Mouse (Mus musculus) midbrain, embryonic 11.5 days (tissue): Measurements from ENCODE around the gene Suv39h2. TPM values are rescaled to one million over a fixed set of nuclear protein-coding genes. Genes with fewer than 3 reads are reported as not detected.

Experiments used
- ATAC-seq: fragments of 200-750 bp; cut with Nextera tagmentation; 2 replicates; pipeline ENCODE4 v1.8.0; 2017; ENCODE audit warnings: moderate TSS enrichment, moderate library complexity; ENCODE audit not compliant: low FRiP score
- DNase-seq: peaks from one replicate; pipeline ENCODE4 v3.0.0; 2015; ENCODE audit warnings: low spot score; ENCODE audit errors: missing footprints
- H3K27ac ChIP-seq: fragments of 300-500 bp; sonication (generic); 2 replicates; pipeline ENCODE4 v1.5.1; 2014; ENCODE audit warnings: low read depth, low read length
- H3K27me3 ChIP-seq: fragments of 300-500 bp; sonication (generic); 2 replicates; pipeline ENCODE4 v1.6.1; 2014; ENCODE audit warnings: mild to moderate bottlenecking, low read length, moderate library complexity, mixed read lengths; ENCODE audit not compliant: control insufficient read depth, insufficient read depth
- H3K36me3 ChIP-seq: fragments of 300-500 bp; sonication (generic); 2 replicates; pipeline ENCODE4 v1.6.1; 2014; ENCODE audit warnings: mild to moderate bottlenecking, low read length, moderate library complexity, mixed read lengths; ENCODE audit not compliant: control insufficient read depth, insufficient read depth
- H3K4me1 ChIP-seq: fragments of 300-500 bp; sonication (generic); 2 replicates; pipeline ENCODE4 v1.6.1; 2014; ENCODE audit warnings: low read length; ENCODE audit not compliant: control insufficient read depth, insufficient read depth
- H3K4me2 ChIP-seq: fragments of 300-500 bp; sonication (generic); 2 replicates; pipeline ENCODE4 v1.6.1; 2014; ENCODE audit warnings: mild to moderate bottlenecking, moderate library complexity
- H3K4me3 ChIP-seq: fragments of 300-500 bp; sonication (generic); 2 replicates; pipeline ENCODE4 v1.5.1; 2014; ENCODE audit warnings: low read depth, low read length
- H3K9ac ChIP-seq: fragments of 300-500 bp; sonication (generic); 2 replicates; pipeline ENCODE4 v1.6.1; 2014; ENCODE audit warnings: low read length
- H3K9me3 ChIP-seq: fragments of 300-500 bp; sonication (generic); 2 replicates; pipeline ENCODE4 v1.6.1; 2016; ENCODE audit warnings: low read length; ENCODE audit not compliant: control insufficient read depth
- WGBS: fragments of 180-500 bp; shearing (Covaris S2); extraction: QIAGEN DNeasy Blood & Tissue Kit; methylation state at CpG from one replicate; pipeline ENCODE4 v1.1.7; 2014; 5-methylcytosine and 5-hydroxymethylcytosine counted together
- polyA plus RNA-seq: library from polyadenylated mRNA; unstranded; fragments of >200 nt; fragmentation: Nextera tagmentation; extraction: Ambion mirVana; gene quantifications from 2 replicates; pipeline ENCODE4 v1.2.1, GENCODE M21; 2014

Suv39h2 gene
- 47.4 and 52.2 TPM in 2 replicates for polyA plus RNA-seq

GRCm38 (mm10) chr2:3474861-3475283, at the start of gene Suv39h2:
Gene Suv39h2 (minus strand): TSS chr2:3475031.
- Histone ChIP-seq H3K36me3 (peaks cover 4% of the 10 kb centered on the region; the same call in 1 of the 2 replicates), H3K9me3 (no peaks in the 10 kb centered on the region), H3K9ac (peak within 1 kb of the TSS; percentile 93), H3K4me1 (peaks cover 8% of the 10 kb centered on the region), H3K4me3 (peak within 1 kb of the TSS; percentile 89), H3K27me3 (no peaks in the 10 kb centered on the region), H3K4me2 (peak within 1 kb of the TSS; percentile 54), H3K27ac (peak within 1 kb of the TSS; percentile 93)
- ATAC-seq (peak; percentile 97), DNase-seq (peak; percentile 100)
- under 1% methylated on average over 41 of the region's 42 CpGs for WGBS

GRCm38 (mm10) chr2:3522558-3522957, 47.7 kb upstream of the Suv39h2 start:
- no peak for ATAC-seq
- Histone ChIP-seq H3K4me2 (no peak overlapping the region), H3K36me3 (no peaks in the 10 kb centered on the region), H3K27me3 (no peaks in the 10 kb centered on the region), H3K27ac (no peak overlapping the region), H3K4me1 (no peaks in the 10 kb centered on the region), H3K9me3 (no peaks in the 10 kb centered on the region), H3K9ac (no peak overlapping the region), H3K4me3 (no peak overlapping the region)
- WGBS: 77% methylated on average over 4 of the region's 4 CpGs
- peak; percentile 41 for DNase-seq

GRCm38 (mm10) chr2:3512552-3513454, 38.0 kb upstream of the Suv39h2 start, which contains the start of the genes Gm45902, Hspa14 and Cdnf:
Gene Gm45902 (minus strand): TSS chr2:3512790.
Gene Hspa14 (minus strand): TSS chr2:3512814.
Gene Cdnf (plus strand): TSS chr2:3513030.
- peak within 1 kb of the TSS; percentile 41; the same call in 1 of the 2 replicates for H3K27ac ChIP-seq
- ATAC-seq (peak; percentile 100), DNase-seq (peak; percentile 99)
- H3K36me3 ChIP-seq: peaks cover 10% of the 10 kb centered on the region; the same call in 1 of the 2 replicates
- peaks cover 9% of the 10 kb centered on the region for H3K4me1 ChIP-seq
- H3K4me2 ChIP-seq: peak within 1 kb of the TSS; percentile 76
- under 1% methylated on average over 60 of the region's 60 CpGs for WGBS
- H3K4me3 ChIP-seq: peak within 1 kb of the TSS; percentile 50
- H3K27me3 ChIP-seq: no peaks in the 10 kb centered on the region
- H3K9me3 ChIP-seq: no peaks in the 10 kb centered on the region
- peak within 1 kb of the TSS; percentile 74 for H3K9ac ChIP-seq

GRCm38 (mm10) chr2:3512076-3512475, 37.2 kb upstream of the Suv39h2 start:
- Histone ChIP-seq H3K27me3 (no peaks in the 10 kb centered on the region), H3K9ac (peak overlapping the region; percentile 74), H3K9me3 (no peaks in the 10 kb centered on the region), H3K36me3 (peaks cover 10% of the 10 kb centered on the region; the same call in 1 of the 2 replicates), H3K4me1 (peaks cover 9% of the 10 kb centered on the region), H3K4me3 (peak overlapping the region; percentile 50), H3K4me2 (peak overlapping the region; percentile 76), H3K27ac (no peak overlapping the region; the same call in 1 of the 2 replicates)
- peak; percentile 93 for DNase-seq
- no peak; the same call in none of the 2 replicates for ATAC-seq
- WGBS: under 1% methylated on average over 15 of the region's 15 CpGs

GRCm38 (mm10) chr2:3500886-3501285, 26.1 kb upstream of the Suv39h2 start:
- Histone ChIP-seq H3K27me3 (no peaks in the 10 kb centered on the region), H3K27ac (no peak overlapping the region), H3K9me3 (no peaks in the 10 kb centered on the region), H3K4me3 (no peak overlapping the region), H3K36me3 (peaks cover 10% of the 10 kb centered on the region; the same call in 1 of the 2 replicates), H3K4me1 (no peaks in the 10 kb centered on the region), H3K9ac (no peak overlapping the region), H3K4me2 (no peak overlapping the region)
- 97% methylated on average over 5 of the region's 5 CpGs for WGBS
- ATAC-seq: no peak
- DNase-seq: no peak

GRCm38 (mm10) chr2:3499543-3499942, 24.7 kb upstream of the Suv39h2 start:
- Histone ChIP-seq H3K27me3 (no peaks in the 10 kb centered on the region), H3K4me2 (no peak overlapping the region), H3K4me1 (no peaks in the 10 kb centered on the region), H3K9ac (no peak overlapping the region), H3K36me3 (peaks cover 12% of the 10 kb centered on the region), H3K9me3 (no peaks in the 10 kb centered on the region), H3K27ac (no peak overlapping the region), H3K4me3 (no peak overlapping the region)
- 89% methylated on average over 6 of the region's 6 CpGs for WGBS
- DNase-seq: no peak
- no peak for ATAC-seq

DNA sequence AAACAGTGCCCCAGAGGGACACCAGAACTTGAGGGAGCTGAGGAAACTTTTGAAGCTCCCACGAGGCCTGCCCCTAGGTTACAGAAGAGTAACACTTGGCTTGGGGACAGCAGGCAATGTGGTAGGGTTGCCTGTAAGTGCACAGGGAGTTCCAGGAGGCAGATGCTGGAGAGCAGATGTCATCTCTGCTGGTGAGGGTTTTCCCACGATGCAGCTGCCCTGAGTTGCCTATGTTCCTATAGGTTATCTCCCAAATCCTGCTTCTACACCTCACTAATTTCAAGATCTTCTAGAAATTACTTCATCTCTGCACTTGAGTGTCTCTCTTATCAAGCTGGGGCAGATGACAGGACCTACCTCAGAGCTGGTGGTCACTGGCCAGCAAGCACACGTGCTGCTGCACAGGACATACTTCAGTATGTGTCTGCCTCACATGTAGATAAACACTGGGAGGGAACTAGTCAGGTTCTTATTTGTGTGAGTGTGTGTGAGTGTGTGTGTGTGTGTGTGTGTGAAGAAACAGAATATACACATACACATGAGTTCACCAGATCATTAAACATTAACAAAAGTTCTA, 19.1 kb upstream of the Suv39h2 start:
- H3K36me3 ChIP-seq: peaks cover 23% of the 10 kb centered on the region
- ATAC-seq (no peak), DNase-seq (no peak)
- H3K9ac ChIP-seq: no peak overlapping the region
- H3K9me3 ChIP-seq: no peaks in the 10 kb centered on the region
- no peak overlapping the region for H3K27ac ChIP-seq
- H3K4me3 ChIP-seq: no peak overlapping the region
- no peak overlapping the region for H3K4me2 ChIP-seq
- H3K27me3 ChIP-seq: no peaks in the 10 kb centered on the region
- WGBS: 92% methylated on average over 3 of the region's 3 CpGs
- H3K4me1 ChIP-seq: no peaks in the 10 kb centered on the region

GRCm38 (mm10) chr2:3489816-3490215, 15.0 kb upstream of the Suv39h2 start:
- H3K4me1 ChIP-seq: no peaks in the 10 kb centered on the region
- no peak overlapping the region for H3K27ac ChIP-seq
- no peaks in the 10 kb centered on the region for H3K9me3 ChIP-seq
- no peak overlapping the region for H3K9ac ChIP-seq
- H3K27me3 ChIP-seq: no peaks in the 10 kb centered on the region
- no peak overlapping the region for H3K4me3 ChIP-seq
- DNase-seq (no peak), ATAC-seq (no peak)
- H3K4me2 ChIP-seq: no peak overlapping the region
- 60% methylated on average over 3 of the region's 3 CpGs for WGBS
- H3K36me3 ChIP-seq: peaks cover 14% of the 10 kb centered on the region

DNA sequence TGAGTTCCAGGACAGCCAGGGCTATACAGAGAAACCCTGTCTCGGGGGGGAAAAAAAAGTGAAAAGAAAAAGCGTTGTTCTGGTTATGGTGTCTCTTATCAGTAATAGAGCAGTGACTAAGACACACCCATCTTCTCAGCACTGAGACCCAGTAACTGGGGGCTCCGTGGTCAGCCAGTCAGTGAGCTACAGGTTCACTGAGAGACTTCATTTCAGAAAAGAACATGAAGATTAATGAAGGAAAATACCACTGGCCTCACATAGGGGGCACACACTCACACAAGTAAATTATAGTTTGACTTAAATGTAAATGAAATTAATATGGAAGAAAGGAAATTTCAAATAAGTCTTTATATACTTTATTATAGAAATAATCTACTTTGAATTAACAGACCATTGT, 5.4 kb upstream of the Suv39h2 start:
- ATAC-seq (no peak), DNase-seq (no peak)
- no peak overlapping the region for H3K4me3 ChIP-seq
- no peak overlapping the region for H3K27ac ChIP-seq
- WGBS: 91% methylated on average over 3 of the region's 3 CpGs
- no peaks in the 10 kb centered on the region for H3K36me3 ChIP-seq
- H3K9me3 ChIP-seq: no peaks in the 10 kb centered on the region
- H3K4me1 ChIP-seq: peaks cover 2% of the 10 kb centered on the region; the same call in 1 of the 2 replicates
- no peak overlapping the region for H3K9ac ChIP-seq
- no peaks in the 10 kb centered on the region for H3K27me3 ChIP-seq
- no peak overlapping the region for H3K4me2 ChIP-seq
